Mouse (Mus musculus): ENCODE measurements at regions not wholly inside any gene's neighbourhood (a gene's known extent, or its start where the extent isn't known, plus 50 kb on each side); places are given as distances from the start of the nearest gene placed in this dataset.
A peak's percentile ranks its signal among the peaks of the same experiment; 100 is the strongest.

DNA sequence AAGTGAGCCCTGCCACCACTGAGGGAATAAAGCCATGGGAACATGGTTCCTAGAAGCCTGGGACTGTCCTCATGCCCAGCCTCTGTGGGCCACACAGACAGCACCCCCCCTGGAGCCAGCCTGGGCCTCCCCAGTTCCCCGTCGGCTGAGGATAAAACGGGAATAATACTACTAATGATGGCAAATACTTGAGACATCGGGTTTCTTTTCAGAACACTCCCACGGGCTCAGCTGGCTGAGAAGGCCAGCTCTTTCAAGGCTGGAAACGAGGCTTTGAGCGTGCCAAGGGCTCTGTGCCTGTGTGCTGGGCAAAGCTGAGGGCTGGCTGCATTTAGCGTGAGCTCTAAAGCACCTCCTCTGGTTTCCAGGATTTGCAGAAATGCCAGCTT lies 183.7 kb downstream of the Bmp7 start:
- peaks cover 99% of the 10 kb centered on the region for H3K27me3 ChIP-seq (replicated peaks; ENCODE audit: low read depth, poor library complexity, severe bottlenecking)
- no peak for DNase-seq (ENCODE audit: low spot score)
- no peaks in the 10 kb centered on the region for H3K9me3 ChIP-seq
- no peak overlapping the region for H3K4me3 ChIP-seq
- peak overlapping the region; percentile 45 for H3K27ac ChIP-seq (replicated peaks)
- peaks cover 69% of the 10 kb centered on the region for H3K4me1 ChIP-seq
- no peaks in the 10 kb centered on the region for H3K36me3 ChIP-seq (replicated peaks)
- WGBS = 16% methylated on average over 8 of the region's 8 CpGs

DNA sequence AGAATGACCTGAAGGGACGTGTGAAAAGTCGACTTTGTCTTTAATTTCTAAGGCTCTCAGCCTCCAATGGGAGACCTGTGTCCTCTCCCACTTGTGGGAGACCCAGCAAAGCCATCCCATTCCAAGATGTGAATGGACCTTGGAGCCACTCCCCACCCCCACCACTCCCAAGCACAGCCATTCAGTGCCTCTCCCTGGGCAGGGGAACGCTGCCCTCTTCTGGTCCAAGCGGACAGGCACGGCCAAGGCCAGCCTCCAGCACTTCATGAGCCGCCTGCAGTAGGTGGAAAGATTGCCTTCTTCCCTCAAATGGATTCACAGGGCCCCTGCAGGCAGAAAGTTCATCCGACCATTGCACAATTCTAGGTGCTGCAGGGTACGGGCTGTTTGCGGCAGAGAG lies 181.6 kb downstream of the Bmp7 start:
- Histone ChIP-seq H3K9me3 (no peaks in the 10 kb centered on the region), H3K4me3 (no peak overlapping the region), H3K36me3 (replicated peaks) (no peaks in the 10 kb centered on the region), H3K27me3 (replicated peaks; ENCODE audit: low read depth, poor library complexity, severe bottlenecking) (peaks cover 100% of the 10 kb centered on the region), H3K4me1 (peaks cover 49% of the 10 kb centered on the region), H3K27ac (replicated peaks) (0 out of 2 replicates have a peak overlapping the region, but pooled peaks have one; percentile 19)
- peak; percentile 89 for DNase-seq (ENCODE audit: low spot score)
- WGBS = 7% methylated on average over 9 of the region's 9 CpGs

DNA sequence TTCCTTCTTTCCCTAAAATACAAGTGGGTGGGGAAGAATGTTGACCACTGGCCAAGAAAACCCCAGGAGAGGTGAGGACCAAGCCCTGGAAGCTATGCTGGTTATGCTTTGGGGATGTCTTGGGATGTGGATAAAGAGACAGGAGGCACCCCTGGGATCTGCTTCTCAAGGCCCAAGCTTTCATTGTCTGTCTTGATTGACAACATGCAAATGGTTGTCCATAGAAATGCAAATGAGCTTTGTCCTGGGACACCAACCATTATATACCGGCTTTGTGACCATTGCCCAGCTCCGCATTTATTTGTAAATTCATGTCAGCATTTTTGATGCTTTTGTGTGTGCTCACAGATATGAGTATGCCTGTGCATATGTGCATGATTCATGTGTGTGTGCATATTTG lies 174.9 kb downstream of the Bmp7 start:
- Histone ChIP-seq H3K4me3 (no peak overlapping the region), H3K4me1 (peaks cover 19% of the 10 kb centered on the region), H3K9me3 (no peaks in the 10 kb centered on the region), H3K27me3 (replicated peaks; ENCODE audit: low read depth, poor library complexity, severe bottlenecking) (peaks cover 83% of the 10 kb centered on the region), H3K27ac (replicated peaks) (no peak overlapping the region), H3K36me3 (replicated peaks) (no peaks in the 10 kb centered on the region)
- DNase-seq (ENCODE audit: low spot score) = no peak
- WGBS = 57% methylated on average over 2 of the region's 2 CpGs

DNA sequence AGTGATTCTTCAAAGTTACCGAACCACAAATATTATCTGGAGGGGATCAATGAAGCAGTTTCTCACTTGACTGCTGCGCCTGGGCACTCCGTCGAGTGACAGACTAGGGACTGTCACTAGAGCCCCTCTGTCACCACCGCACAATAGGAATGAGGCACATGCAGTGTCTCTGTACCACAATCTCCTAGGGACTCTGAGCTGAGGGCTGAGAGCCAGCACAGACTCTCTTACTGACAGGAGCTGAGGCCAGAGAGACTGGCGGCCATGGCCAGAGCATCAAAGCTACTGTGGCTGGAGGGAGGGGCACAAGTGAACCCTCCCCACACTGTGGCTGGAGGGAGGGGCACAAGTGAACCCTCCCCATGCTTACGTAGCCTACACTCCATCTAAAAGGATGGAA lies 173.7 kb downstream of the Bmp7 start:
- Histone ChIP-seq H3K9me3 (no peaks in the 10 kb centered on the region), H3K4me1 (peaks cover 19% of the 10 kb centered on the region), H3K27ac (replicated peaks) (0 out of 2 replicates have a peak overlapping the region, but pooled peaks have one; percentile 30), H3K4me3 (no peak overlapping the region), H3K27me3 (replicated peaks; ENCODE audit: low read depth, poor library complexity, severe bottlenecking) (peaks cover 78% of the 10 kb centered on the region), H3K36me3 (replicated peaks) (no peaks in the 10 kb centered on the region)
- no peak for DNase-seq (ENCODE audit: low spot score)
- WGBS = 45% methylated on average over 7 of the region's 7 CpGs

DNA sequence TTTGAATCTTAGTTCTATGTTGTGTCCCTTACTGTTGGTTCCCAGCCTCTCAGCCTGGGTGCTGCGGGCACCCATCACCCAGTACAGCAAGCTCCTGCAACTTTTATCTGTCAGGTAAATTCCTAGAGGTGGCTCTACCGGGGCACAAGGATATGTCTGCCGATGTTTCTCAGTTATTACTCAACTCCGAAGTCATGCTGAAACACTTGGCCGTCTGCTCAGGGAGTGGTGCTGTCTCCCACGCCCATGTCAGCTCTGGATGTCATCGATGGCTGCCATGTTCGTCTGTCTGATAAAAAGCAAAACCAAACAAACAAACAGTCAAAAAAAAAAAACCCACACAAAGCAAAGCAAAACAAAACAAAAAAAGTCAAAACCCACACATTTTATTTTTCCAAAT lies 171.4 kb downstream of the Bmp7 start:
- no peaks in the 10 kb centered on the region for H3K9me3 ChIP-seq
- peaks cover 71% of the 10 kb centered on the region for H3K27me3 ChIP-seq (replicated peaks; ENCODE audit: low read depth, poor library complexity, severe bottlenecking)
- no peak overlapping the region for H3K4me3 ChIP-seq
- no peak overlapping the region for H3K27ac ChIP-seq (replicated peaks)
- DNase-seq (ENCODE audit: low spot score) = no peak
- WGBS = 92% methylated on average over 8 of the region's 8 CpGs
- no peaks in the 10 kb centered on the region for H3K36me3 ChIP-seq (replicated peaks)
- peaks cover 23% of the 10 kb centered on the region for H3K4me1 ChIP-seq

DNA sequence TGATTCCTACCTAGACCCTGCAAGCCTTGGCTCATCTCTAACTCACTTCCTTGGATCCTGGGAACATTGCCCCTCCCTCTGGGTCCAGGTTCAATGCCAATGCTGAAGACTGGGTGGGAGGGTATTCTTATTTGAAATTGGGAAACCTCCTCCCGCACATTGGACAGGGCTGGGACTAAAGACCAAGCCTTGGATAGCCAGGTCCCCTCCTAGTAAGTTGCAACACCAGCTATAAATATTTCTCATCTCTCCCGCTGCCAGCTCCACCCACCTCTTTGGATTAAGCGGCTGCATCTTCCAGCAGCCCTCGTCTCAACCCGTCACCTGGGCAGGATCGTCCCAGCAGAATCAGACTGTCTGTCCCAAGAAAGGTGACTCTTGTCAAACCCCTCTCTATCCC lies 170.1 kb downstream of the Bmp7 start:
- Histone ChIP-seq H3K4me1 (peaks cover 20% of the 10 kb centered on the region), H3K36me3 (replicated peaks) (no peaks in the 10 kb centered on the region), H3K27me3 (replicated peaks; ENCODE audit: low read depth, poor library complexity, severe bottlenecking) (peaks cover 70% of the 10 kb centered on the region), H3K9me3 (no peaks in the 10 kb centered on the region), H3K27ac (replicated peaks) (no peak overlapping the region), H3K4me3 (no peak overlapping the region)
- DNase-seq (ENCODE audit: low spot score) = no peak
- 84% methylated on average over 6 of the region's 6 CpGs for WGBS

DNA sequence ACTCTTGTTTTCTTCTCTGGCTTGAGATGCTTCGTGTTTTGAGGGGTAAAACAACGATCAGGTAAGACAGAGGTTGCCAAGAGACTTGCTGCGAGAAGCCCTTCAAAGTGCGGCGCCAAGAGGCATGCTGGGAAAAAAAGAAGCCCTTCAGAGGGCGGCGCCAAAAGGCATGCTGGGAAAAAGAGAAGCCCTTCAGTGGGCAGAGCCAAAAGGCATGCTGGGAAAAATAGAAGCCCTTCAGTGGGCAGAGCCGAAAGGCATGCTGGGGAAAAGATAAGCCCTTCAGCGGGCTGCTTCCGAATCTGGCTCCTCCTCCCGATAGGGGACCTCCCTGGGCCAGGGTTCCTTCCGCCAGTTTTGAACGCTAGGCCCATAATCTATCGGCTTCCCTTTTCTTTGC lies 169.5 kb downstream of the Bmp7 start:
- WGBS = 89% methylated on average over 14 of the region's 14 CpGs
- no peak for DNase-seq (ENCODE audit: low spot score)
- no peak overlapping the region for H3K27ac ChIP-seq (replicated peaks)
- no peaks in the 10 kb centered on the region for H3K9me3 ChIP-seq
- no peaks in the 10 kb centered on the region for H3K36me3 ChIP-seq (replicated peaks)
- H3K27me3 ChIP-seq (replicated peaks; ENCODE audit: low read depth, poor library complexity, severe bottlenecking) = peaks cover 70% of the 10 kb centered on the region
- H3K4me3 ChIP-seq = no peak overlapping the region
- H3K4me1 ChIP-seq = peaks cover 20% of the 10 kb centered on the region

DNA sequence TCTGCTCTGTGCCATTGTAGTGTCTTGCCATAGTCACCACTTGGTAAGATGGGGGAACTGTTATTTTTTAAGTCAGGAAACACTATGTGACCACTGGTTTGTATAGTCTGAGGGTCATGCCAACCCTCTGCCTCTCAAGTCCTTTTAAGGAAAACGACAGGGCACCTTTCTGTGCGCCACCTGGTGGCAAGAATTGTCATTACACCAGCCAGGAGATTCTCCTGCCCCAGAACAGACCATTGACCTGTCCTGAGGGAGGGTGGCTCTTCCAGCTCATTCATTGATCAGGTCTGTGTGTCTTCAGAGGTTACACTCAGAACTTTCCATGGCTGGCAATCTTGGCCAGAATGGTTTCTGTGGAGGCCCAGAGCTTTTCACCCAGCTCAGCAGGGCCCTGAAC lies 166.9 kb downstream of the Bmp7 start:
- Histone ChIP-seq H3K9me3 (no peaks in the 10 kb centered on the region), H3K36me3 (replicated peaks) (no peaks in the 10 kb centered on the region), H3K4me1 (peaks cover 14% of the 10 kb centered on the region), H3K4me3 (no peak overlapping the region), H3K27ac (replicated peaks) (no peak overlapping the region), H3K27me3 (replicated peaks; ENCODE audit: low read depth, poor library complexity, severe bottlenecking) (peaks cover 60% of the 10 kb centered on the region)
- DNase-seq (ENCODE audit: low spot score) = peak; percentile 82
- WGBS = 0% methylated on average over 2 of the region's 2 CpGs

DNA sequence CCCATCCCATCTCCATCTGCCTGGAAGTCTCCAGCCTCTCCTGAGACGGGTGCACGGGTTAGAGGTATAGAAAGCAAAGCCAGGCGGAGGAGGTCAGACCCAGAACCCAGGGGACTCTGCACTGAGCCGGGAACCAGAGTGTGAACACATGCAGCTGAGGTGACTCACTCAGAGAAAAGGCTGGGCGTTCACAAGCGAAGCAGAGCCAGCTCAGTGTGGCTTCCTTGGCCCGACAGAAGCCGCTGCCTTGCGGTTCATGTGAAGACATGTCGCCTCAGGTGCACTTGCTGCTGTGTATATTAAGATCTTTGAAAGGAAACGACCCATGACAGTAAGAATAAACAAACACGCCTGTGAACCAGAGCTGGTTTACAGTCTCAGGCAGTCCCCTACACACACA lies 163.6 kb downstream of the Bmp7 start:
- 71% methylated on average over 12 of the region's 12 CpGs for WGBS
- H3K4me1 ChIP-seq = peaks cover 42% of the 10 kb centered on the region
- H3K4me3 ChIP-seq = no peak overlapping the region
- H3K36me3 ChIP-seq (replicated peaks) = no peaks in the 10 kb centered on the region
- H3K27ac ChIP-seq (replicated peaks) = no peak overlapping the region; the same call in 1 of the 2 replicates
- DNase-seq (ENCODE audit: low spot score) = no peak
- no peaks in the 10 kb centered on the region for H3K9me3 ChIP-seq
- peaks cover 58% of the 10 kb centered on the region for H3K27me3 ChIP-seq (replicated peaks; ENCODE audit: low read depth, poor library complexity, severe bottlenecking)

DNA sequence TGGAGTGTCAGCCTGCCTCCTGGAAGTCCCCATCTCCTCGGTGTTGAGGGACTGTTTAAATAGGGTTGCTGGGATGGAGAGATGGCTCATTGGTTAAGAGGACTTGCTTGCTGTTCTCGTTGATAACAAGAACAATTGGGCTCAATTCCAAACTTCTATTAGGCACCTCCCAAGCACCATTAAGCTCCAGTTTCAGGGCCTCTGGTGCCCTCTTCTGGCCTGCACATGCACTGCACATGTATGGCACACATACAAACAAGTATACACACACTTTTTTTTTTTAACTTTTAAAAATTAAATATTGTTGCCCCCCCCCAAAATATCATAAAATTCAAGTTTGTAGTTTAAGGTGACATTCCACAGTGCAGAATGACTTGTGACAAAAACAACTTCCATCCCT lies 162.3 kb downstream of the Bmp7 start:
- WGBS = 88% methylated on average over 2 of the region's 2 CpGs
- Histone ChIP-seq H3K36me3 (replicated peaks) (no peaks in the 10 kb centered on the region), H3K27ac (replicated peaks) (no peak overlapping the region), H3K27me3 (replicated peaks; ENCODE audit: low read depth, poor library complexity, severe bottlenecking) (peaks cover 46% of the 10 kb centered on the region), H3K4me3 (no peak overlapping the region), H3K4me1 (peaks cover 49% of the 10 kb centered on the region), H3K9me3 (no peaks in the 10 kb centered on the region)
- DNase-seq (ENCODE audit: low spot score) = no peak

DNA sequence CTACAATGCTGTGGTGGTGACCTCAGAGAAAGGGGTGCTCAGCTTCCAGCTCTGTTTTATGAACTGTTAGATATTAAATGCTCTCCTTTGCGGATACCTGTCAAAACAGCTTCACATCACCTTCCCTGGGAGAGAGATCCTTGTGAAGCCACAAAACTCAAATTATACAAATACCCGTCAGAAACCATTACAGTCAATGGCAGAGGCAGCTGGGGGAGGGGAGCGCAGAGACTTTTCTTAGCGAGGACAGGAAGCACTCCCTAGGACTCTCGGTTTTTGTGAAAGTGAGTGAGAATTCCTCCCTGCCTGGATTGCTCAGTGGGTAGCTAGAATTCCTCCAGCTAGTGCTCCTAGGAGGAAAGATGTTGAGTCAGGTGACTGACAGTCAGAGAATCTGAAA lies 161.0 kb downstream of the Bmp7 start:
- H3K4me3 ChIP-seq = no peak overlapping the region
- H3K9me3 ChIP-seq = peaks cover 10% of the 10 kb centered on the region
- peaks cover 48% of the 10 kb centered on the region for H3K4me1 ChIP-seq
- peak; percentile 61 for DNase-seq (ENCODE audit: low spot score)
- peaks cover 39% of the 10 kb centered on the region for H3K27me3 ChIP-seq (replicated peaks; ENCODE audit: low read depth, poor library complexity, severe bottlenecking)
- peak overlapping the region; percentile 49; the same call in 1 of the 2 replicates for H3K27ac ChIP-seq (replicated peaks)
- 16% methylated on average over 5 of the region's 5 CpGs for WGBS
- no peaks in the 10 kb centered on the region for H3K36me3 ChIP-seq (replicated peaks)

DNA sequence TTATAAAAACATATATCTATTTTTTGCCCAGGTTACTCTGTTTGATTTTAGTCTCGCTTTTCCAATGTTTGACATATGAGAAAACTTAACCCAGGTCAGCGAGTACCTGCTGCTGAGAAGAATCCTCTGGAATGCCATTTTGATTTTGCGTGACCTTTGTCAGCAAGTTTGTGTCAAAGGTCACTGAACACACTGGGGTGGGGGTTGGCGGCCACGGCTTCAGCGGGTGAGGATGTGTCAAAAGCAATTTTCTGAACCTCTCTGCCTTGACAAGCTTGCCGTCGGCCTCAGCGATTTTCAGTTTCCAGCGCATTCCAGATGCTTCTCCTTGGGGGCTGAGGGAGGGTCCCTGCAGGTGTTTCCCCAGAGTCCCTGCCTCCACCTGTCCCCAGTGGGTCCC lies 157.4 kb downstream of the Bmp7 start:
- H3K36me3 ChIP-seq (replicated peaks) = no peaks in the 10 kb centered on the region
- H3K27me3 ChIP-seq (replicated peaks; ENCODE audit: low read depth, poor library complexity, severe bottlenecking) = peaks cover 47% of the 10 kb centered on the region
- peaks cover 69% of the 10 kb centered on the region for H3K4me1 ChIP-seq
- WGBS = 33% methylated on average over 10 of the region's 10 CpGs
- no peak overlapping the region for H3K27ac ChIP-seq (replicated peaks)
- DNase-seq (ENCODE audit: low spot score) = peak; percentile 66
- peaks cover 13% of the 10 kb centered on the region for H3K9me3 ChIP-seq
- no peak overlapping the region for H3K4me3 ChIP-seq

DNA sequence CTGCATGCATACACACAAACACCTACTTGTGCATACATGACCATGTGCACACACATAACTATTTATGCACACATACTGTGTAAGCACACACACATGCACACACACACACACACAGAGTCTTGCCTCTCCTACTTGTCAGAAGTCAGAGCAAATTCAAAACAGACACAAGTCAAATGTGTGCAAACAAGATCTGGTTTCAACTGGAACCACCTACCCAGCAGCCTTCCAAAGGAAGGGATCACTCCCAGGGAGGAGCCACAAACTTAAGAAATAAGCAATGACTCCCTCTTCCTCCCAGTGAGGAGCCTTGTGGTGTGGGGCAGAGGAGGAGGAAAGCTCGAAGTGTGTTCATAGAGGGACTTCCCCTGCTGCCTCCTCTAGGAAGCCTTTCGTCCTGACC lies 153.8 kb downstream of the Bmp7 start:
- 20% methylated on average over 2 of the region's 2 CpGs for WGBS
- peaks cover 65% of the 10 kb centered on the region for H3K27me3 ChIP-seq (replicated peaks; ENCODE audit: low read depth, poor library complexity, severe bottlenecking)
- H3K9me3 ChIP-seq = peaks cover 13% of the 10 kb centered on the region
- peak; percentile 45 for DNase-seq (ENCODE audit: low spot score)
- H3K4me1 ChIP-seq = peaks cover 65% of the 10 kb centered on the region
- H3K4me3 ChIP-seq = no peak overlapping the region
- H3K27ac ChIP-seq (replicated peaks) = no peak overlapping the region; the same call in 1 of the 2 replicates
- H3K36me3 ChIP-seq (replicated peaks) = no peaks in the 10 kb centered on the region
